Mouse (Mus musculus) layer of hippocampus, postnatal 36 days (tissue): ENCODE measurements at regions not wholly inside any gene's neighbourhood (a gene's known extent, or its start where the extent isn't known, plus 50 kb on each side); places are given as distances from the start of the nearest gene placed in this dataset.

Source experiments
- DNase-seq, 2 experiments: peaks; one replicate each; pipeline ENCODE4 v3.0.0; 2022

GRCm38 (mm10) chr2:166434554-166434953, 279.1 kb downstream of the Prex1 start:
- DNase-seq: no peak

GRCm38 (mm10) chr2:166433655-166434333, 278.3 kb upstream of the Sulf2 start:
- DNase-seq: peak in 1 of 2 experiments; percentile 38

GRCm38 (mm10) chr2:166432948-166433654, 277.6 kb upstream of the Sulf2 start:
- DNase-seq: no peak

GRCm38 (mm10) chr2:166432531-166432930, 277.1 kb upstream of the Sulf2 start:
- no peak for DNase-seq

- no peak for DNase-seq
These were observed 274.5 kb upstream of the Sulf2 start for GRCm38 (mm10) chr2:166429918-166430317.

GRCm38 (mm10) chr2:166429494-166429893, 274.0 kb upstream of the Sulf2 start:
- DNase-seq: no peak

- no peak for DNase-seq
These were observed 271.9 kb upstream of the Sulf2 start for GRCm38 (mm10) chr2:166427390-166427789.

GRCm38 (mm10) chr2:166426960-166427359, 271.5 kb upstream of the Sulf2 start:
- no peak for DNase-seq

- no peak for DNase-seq
These were observed 271.0 kb upstream of the Sulf2 start for GRCm38 (mm10) chr2:166426457-166426856.

- no peak for DNase-seq
These were observed 269.7 kb upstream of the Sulf2 start for GRCm38 (mm10) chr2:166425141-166425540.

GRCm38 (mm10) chr2:166423132-166423660, 267.7 kb upstream of the Sulf2 start:
- DNase-seq: no peak

GRCm38 (mm10) chr2:166420275-166420674, 264.8 kb upstream of the Sulf2 start:
- DNase-seq: no peak

- no peak for DNase-seq
These were observed 263.8 kb upstream of the Sulf2 start for GRCm38 (mm10) chr2:166419271-166419670.

GRCm38 (mm10) chr2:166418279-166418678, 262.8 kb upstream of the Sulf2 start:
- no peak for DNase-seq

GRCm38 (mm10) chr2:166417628-166418027, 262.2 kb upstream of the Sulf2 start:
- peak; percentile 78 for DNase-seq

- DNase-seq: no peak
These were observed 260.1 kb upstream of the Sulf2 start for GRCm38 (mm10) chr2:166415481-166415965.

GRCm38 (mm10) chr2:166414856-166415255, 259.4 kb upstream of the Sulf2 start:
- DNase-seq: no peak

- no peak for DNase-seq
These were observed 256.8 kb upstream of the Sulf2 start for GRCm38 (mm10) chr2:166412031-166412858.

GRCm38 (mm10) chr2:166409391-166409790, 253.9 kb upstream of the Sulf2 start:
- no peak for DNase-seq

GRCm38 (mm10) chr2:166408806-166409205, 253.3 kb upstream of the Sulf2 start:
- no peak for DNase-seq

- no peak for DNase-seq
These were observed 252.5 kb upstream of the Sulf2 start for GRCm38 (mm10) chr2:166408009-166408408.

GRCm38 (mm10) chr2:166406826-166407225, 251.4 kb upstream of the Sulf2 start:
- DNase-seq: no peak

- peak; percentile 44 to 65 for DNase-seq
These were observed 247.9 kb upstream of the Sulf2 start for GRCm38 (mm10) chr2:166403319-166403718.
